Mouse (Mus musculus) lung, adult 18-20 months (tissue): ENCODE results near the gene Syt16.

Source experiments
- DNase-seq, 2 experiments: peaks; one replicate each; pipeline ENCODE4 v3.0.0; 2022; ENCODE audit warnings: mixed read lengths in 2 of 2

Gene Syt16

DNA sequence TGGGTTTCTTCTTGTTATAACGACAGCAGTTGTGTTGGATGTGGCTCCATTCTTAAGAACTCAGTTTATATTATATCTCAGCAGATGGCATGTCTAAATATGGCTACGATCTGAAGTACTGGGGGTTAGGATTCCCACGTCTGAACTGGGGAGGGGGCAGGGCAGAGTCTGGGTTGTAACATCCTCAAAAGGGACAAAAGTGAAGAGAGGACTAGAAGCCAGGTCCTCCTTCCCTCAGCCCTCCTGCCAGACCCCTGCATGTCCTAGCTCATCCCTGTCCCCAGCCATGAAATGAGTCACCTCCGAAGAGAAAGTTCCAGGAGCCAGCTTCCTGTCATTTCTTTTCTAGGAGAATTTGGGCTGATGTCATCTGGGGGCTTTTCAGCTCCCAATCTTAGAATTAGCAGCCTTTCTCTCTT lies 111.2 kb downstream of the Syt16 start:
- DNase-seq = no peak

DNA sequence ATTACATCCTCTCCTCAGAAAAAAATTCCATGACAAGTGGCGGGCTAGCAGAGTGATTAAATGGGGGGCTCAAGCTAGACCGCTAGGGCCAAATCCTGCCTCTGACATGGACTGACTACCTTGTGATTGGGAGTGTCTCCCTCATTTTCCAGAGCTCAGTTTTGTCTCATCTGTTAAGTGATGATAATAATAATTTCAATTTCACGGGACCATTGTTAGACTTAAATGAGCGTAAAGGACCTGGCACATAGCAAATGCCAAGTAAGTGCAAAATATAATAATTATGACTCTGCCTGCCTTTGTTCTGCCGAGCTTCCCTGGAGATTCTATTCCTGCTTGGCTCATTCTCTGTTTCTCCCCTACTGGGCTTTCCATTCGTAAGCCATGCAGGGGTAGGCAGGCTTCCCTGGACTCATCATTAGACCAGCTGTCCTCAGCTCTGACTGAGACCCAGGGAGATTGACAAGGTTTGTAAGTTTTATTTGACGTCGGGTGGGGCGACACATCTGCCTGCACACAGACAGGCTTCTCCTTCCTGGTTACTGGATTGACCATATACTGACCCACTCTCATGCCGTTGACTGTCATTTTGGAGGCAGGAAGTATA lies 112.1 kb downstream of the Syt16 start:
- DNase-seq = no peak

DNA sequence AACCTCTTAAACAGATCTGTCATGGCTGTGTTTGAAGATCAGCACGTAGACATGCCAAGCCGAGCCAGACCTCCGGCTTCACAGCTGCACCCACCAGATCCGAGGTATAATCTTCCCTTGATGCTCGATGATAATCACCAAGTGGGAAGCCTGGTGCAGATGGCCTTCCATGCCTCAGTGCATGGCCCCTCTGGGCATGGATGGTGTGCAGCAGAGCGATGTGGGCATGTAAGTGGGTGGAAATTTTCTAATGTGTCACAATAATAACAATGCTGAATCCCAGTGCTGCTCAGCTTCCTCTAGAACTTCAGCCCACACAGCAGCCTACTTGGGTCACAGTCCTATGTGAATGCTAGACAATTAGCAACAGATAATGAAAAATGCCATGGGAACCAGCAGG lies 119.4 kb downstream of the Syt16 start:
- no peak for DNase-seq

DNA sequence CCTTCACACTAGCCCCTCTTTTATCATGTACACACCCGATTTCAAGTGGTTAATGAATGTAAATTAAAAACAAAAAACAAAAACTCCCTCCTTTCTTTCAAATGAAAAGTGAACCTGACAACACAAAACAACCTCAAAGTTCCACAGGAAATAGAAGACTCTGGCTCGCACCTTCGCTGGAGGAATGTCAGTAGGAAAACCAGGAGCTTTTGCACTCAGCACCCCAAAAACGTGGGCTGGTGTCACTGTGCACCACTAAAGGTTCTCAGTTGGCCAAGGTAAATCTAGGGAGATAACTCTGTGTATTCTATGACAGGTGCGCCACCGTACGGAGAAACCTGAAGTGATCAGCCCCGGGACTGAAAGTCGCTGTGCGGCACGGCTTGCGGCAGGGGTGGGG lies 128.3 kb downstream of the Syt16 start:
- peak in 1 of 2 experiments; percentile 2 for DNase-seq

DNA sequence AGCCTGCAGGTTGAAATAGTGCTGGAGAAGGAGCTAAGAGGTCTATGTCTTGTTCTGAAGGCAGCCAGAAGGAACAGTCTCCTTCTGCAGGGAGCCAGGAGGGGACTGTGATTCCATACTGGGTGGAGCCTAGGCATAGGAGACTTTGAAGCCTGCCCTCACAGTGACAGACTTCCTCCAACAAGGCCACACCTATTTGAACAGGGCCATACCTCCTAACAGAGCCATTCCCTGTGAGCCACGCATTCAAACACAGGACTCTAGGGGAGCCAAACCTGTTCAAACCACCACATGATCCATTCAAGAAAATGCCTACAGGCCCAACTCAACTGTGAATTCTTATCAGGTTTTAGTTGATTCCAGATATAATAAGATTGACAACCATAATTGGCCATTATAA lies 130.8 kb downstream of the Syt16 start:
- DNase-seq = no peak

DNA sequence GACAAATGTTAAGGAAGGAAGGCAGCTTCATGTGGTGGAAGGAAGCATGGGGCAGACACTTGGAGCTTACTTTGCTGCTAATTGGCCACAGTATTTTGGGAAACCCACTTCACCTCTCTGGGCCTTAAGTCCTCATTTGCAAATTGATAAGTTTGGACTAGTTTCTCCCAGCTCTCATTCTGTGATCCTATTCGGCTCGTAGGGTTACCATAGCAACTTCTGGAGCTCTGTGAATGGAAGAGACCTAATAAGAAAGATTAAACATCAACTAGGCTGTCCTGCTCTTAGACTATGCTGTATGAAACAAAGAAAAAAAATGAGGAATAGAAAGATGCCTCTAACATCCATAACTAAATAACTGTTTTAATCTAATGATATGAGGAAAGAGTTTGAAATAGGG lies 134.3 kb downstream of the Syt16 start:
- DNase-seq = no peak

DNA sequence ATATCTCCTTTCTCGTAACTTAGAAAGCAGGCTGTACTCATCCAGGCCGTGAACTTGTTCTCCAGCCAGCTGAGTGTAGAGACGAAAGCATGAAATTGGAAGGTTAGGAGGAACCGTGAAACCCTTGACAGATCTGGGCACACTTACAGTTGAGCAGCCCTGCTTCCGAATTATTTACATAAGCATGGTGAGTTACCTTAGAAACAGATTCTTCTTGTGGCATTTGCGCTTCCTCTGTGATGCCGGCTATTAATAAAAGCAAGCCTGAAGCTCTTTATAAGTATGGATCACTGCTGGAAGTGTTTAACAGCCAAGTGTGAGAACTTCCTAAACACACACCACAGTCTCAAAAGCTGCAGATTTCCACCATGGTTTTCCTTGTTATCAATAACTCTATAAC lies 144.7 kb downstream of the Syt16 start:
- no peak for DNase-seq

DNA sequence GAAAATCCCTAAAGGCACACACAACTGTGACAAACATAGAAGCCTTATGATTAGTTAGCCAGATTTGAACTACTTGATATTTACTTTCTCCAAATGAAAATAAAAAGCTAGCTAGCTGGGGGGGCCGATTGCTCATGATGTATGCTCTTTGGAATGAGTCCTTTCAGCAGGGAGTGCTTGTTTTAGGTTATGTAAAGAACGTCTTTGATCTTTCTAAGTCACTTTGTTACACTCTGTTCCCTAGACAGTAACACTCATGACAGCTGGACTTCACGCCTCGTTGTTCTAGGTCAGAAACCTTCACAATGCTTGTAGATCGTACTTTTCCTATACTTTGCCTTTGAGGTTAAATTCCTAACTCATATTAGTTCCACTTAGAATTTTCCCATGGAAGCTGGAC lies 146.9 kb downstream of the Syt16 start:
- no peak for DNase-seq

DNA sequence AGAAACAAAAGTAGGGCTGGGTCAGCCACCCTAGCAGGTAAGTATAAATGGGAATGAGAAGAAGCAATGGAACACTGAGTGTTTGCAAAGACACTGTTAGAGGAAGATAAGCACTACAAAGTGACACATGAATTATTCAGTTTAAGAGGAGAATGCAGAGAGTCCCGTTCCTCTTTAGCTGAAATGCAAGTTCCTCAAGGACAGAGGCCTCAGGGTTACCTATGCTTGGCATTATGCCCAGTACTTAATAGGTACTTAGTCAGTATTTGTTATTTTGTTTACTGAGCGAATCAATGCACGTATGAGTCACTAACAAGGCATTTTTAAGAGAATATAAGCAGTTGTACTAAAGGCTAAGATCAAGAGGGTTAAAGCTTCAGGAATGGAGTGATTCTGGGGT lies 163.3 kb downstream of the Syt16 start:
- no peak for DNase-seq

DNA sequence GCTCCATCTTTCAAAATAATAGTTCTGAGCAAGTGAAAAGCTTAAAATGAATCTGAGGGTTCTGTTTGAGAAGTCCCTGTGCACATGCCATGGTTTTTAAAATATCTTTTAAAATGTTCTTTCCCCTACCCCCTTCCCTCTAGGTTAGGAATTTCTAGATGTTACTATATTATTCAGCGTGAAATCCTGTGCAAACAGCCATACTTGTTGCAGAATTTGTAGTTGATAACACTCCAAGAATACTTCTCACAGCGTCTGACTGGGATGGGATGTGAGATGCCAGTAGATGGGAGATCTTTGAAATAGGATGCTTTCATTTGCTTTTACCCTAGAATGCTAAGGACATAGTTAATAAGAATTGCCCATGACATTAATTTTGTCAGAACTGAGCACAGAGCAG lies 165.6 kb downstream of the Syt16 start:
- DNase-seq = no peak

DNA sequence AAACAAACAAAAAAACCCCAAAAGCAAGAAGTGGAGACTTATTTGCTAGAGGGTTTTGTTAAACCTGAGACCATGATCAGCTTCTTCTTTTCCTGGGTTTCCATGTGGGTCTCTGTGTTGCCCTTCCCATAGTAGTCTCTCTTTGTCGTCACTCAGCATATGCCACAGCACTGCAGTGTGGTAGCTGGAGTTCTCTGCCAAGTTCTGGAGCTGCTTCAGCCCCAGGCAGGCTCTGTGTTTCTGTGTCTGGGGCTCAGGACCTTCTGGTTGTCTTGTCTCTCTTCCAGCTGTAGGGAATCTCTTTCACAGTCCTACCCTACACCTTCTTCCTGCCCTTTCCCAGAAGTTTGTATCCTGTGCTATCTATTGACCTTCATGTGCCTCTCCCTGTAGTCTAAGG lies 173.8 kb downstream of the Syt16 start:
- no peak for DNase-seq

DNA sequence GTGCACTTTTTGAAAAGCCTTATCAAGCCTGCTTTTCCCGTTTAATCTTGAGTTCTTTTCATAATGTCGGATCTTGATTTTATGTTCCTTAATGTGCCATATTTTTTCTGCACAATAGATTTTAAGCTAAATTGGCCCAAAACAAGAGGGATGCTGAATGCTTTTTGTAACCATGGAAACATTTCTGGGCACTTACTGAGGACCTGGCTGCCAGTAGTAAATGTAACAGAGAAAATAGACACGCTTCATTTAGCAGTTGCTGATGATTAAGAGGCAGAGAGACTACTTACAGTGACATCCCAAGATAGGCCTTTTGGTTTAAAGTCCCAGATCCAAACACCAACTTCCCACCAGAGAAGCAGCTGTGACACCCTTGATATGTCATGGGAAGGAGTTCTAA lies 176.4 kb downstream of the Syt16 start:
- no peak for DNase-seq

DNA sequence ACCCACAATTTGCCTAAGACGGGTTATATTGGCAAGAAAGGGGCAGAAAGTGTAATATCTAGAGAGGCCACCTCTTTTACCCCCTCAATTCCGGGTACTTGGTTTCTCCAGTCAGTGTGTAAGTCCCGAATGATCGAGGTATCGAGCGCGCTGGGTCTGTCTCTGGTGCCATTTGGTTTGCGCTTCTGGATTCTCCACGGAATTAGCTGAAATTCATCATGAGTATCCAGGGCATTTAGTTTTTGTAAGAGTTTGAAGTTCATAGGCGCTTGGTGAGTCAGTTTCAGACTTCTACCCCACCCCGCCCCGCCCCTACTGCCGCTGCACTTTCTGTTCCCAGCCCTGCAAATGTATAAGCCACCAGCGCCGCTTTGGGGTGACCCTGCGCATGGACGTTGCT lies 187.1 kb downstream of the Syt16 start:
- no peak for DNase-seq

DNA sequence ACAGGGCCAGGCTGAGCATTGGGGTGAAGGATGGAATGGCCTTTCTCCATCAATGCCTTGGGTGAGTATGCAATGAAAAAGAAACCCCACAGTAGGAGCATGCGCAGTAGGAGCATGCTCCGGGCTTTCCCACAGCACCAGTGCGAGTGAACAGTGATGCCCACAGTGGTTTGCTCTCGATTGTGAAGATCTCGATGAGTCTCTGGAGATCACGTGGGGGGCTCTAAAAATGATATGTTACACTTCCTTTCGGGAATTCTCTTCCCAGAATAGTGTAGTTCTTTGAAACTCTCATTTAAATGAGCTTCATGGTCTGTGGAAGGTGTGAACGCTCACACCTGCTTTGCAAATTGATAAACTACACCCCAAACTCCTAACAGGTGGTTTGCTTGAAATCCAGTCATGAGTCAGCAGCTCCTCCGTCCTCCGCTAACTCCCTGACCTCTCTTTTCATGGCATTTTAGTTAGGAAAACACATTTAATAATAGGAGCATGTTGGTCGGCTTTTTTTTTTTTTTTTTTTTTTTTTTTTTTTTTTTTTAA lies 190.9 kb downstream of the Syt16 start:
- no peak for DNase-seq

DNA sequence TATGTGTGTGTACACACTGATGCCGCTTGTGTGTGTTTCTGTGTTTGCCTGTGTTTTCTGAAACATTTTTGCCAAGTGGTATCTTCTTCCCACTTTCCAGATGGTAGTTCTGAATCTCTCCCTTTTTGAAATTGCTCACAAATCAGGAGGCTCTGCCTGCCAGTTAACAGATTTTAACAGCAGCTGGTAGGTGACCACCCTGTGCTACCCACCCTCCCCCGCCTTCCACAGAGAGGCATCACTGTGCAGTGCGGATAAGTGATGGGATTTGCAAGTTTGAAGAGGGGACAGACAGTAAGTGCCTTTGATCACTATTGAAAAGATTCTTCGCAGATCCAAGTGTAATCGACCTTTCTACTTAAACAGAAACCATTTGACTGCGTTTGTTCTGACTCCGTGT lies 191.4 kb downstream of the Syt16 start:
- DNase-seq = no peak

DNA sequence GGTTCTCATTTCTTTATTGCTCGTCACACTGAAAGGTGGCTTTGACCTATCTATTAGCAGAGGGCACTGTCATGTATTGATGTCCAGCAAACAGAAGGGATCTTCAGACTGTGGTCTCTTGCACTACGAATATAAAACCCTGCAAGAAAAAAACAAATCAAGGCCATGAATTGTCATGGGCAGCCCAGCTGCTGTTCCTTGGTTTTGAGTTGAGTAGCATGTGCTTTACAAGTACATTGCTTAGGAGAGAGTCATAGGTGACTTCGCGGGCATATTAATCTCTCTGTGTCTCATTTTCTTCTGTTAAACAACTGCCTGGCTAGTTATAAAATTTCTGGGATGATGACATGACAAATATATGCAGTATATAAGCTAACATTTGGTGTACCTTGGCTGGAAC lies 192.4 kb downstream of the Syt16 start:
- no peak for DNase-seq

DNA sequence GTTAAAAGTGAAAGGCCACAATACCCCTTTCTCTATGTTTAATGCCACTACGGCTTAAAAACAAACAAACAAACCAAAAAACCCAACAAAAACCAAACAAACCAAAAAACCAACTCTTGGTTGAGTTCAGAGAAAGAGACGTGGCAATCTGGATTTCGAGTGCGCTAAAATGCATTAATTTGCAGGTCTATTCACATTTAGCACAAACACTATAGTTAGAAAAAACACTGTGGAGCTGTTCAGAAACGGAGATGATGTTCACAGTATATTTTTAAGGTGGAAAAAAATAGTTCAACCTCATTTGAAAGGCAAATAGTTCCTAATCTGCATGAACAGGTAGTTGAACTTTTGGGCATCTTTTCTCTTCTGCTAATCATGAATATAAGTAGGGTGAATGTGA lies 192.8 kb downstream of the Syt16 start:
- no peak for DNase-seq

DNA sequence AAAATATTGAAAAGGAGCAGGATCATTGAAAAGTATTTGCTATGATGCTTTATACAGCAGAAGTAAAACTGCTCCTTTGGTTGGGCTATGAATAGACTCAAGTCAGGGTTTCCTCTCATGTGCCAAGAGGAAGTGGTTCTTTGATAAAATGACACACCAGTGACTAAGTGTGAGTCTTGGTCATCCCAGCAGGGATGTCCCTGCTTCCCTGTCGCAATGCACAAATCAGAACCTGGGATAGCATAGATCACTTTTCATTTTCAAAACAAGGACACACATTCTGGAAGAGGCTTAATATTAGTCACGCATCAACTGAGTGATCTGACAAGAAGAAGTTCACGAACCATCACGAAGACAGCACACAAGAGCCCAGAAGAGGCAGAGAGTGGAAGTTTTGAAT lies 195.1 kb downstream of the Syt16 start:
- DNase-seq = no peak

DNA sequence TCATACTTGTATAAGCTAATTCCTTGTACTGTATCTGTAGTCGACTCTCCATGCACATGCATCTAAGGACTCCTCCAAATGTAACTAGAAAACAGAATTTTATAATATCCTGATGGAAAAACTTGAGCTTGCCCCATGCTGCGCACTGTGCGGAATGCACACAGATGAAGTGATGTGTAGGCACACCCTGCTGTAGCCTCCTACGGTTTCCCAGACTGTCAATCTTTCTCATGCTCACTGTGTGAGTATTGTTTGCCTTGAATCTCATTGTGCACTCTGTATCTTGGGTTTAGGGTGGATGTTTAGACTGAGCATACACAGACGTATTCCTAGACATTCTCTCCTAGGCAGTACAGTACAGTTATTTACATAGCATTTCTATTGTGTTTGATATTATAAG lies 203.9 kb downstream of the Syt16 start:
- DNase-seq = no peak

DNA sequence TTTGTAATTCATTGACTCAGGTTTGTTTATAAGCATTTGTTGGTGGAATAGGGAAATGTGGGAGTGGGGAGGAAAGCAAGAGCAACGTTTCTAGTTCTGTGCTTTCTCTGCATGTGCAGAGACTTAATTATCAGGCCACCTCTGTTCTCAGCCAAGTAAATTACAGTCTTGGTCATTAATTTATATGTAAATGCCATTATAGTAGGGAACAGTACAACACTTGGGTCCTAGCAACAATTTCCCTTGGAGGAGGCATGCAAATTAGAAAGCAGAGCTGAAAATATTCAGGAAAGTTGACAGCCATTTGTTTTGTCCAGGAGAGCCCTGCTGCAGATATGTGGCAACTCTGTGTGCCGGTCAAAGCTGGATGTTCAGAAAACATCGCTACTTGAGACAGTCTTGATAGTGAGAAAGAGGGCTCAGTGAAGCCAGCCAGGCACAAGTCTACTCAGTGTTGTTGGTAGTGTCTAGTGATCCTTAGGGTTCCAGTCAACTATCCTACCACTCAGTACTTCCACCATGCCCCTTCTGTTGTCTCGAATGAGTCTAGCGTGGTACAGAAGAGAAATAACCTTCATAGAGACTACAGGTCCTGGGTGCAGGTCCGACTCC lies 205.1 kb downstream of the Syt16 start:
- DNase-seq = no peak

DNA sequence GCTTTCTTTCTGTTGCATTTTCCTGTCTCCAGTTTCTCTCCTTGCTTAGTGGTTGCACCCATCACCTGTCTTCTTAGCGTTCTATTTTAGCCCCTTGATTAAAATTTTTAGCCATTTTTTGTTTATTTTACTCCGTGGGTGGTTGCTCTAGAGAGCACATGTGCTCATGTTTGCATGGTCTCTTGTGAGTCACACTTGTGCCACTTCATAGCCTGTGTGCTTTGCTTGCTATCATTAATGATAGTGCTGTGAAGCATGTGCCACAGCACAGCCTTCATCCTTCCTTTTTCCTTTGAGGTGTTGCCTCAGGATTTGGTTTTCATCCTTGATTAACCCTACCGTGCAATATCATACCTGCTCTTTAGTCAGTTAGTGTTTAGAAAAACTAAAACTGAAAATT lies 214.7 kb downstream of the Syt16 start:
- DNase-seq = no peak

DNA sequence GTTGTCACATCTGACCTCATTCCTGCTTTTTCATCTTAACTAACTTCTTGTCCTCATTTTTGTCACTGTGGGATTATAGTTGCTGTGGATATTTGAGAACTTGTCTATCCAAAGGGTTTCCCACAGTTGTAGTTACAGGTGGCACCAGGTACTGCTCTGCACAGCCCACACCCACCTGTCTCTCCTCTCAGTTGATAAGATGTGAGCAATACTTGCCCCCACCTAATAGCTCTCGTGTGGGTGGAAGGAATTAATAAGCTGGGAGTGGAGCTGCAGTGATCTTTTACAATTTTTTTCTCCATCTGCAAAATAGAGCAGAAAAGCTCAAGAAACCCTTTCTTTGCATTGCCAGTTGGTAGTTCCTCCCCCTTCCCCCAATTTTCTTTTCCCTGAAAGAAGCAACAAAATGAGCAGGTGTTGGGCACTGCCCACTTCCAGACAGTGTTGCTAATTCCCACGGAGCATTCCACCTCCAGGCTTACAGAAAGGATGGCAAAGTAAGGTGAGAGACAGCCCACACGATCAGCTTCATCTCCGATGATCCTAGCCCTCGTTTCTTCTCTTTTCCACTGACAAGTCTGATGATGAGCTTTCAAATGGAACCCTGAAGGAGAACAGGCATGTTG lies 218.8 kb downstream of the Syt16 start:
- DNase-seq = no peak

DNA sequence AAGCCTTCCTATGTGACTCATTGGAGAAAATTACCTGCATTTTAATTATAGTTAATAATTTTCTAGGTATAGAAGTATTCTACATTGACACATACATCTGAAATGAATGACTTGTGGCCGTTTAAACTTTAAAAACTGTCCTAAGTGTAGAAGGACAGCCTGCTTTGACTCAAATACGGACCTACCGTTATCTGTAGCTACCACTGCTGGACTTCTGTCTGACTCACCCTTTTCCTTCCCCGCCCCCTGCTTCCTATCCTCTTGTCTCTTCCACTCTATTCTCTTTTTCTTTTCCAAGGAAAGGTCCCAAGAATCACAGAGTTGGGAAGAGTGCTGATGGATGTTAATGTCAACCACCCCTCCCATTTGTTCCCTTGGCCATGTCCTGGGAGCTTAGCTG lies 222.4 kb downstream of the Syt16 start:
- DNase-seq = no peak

DNA sequence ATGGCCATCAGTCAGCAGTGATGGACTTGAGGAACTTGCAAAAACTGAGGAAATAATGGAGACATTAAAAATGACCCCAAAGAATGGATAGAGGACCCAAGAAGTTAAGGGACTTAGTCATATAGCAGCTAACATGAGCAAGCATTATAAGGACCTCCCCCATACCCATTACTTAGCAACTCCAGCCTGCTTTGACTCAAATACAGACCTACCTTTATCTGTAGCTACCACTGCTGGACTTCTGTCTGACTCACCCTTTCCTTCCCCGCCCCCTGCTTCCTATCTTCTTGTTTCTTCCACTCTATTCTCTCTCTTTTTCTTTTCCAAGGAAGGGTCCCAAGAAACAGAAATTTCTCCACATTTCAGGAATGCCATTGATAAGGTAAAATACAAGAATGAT lies 223.2 kb downstream of the Syt16 start:
- no peak for DNase-seq

DNA sequence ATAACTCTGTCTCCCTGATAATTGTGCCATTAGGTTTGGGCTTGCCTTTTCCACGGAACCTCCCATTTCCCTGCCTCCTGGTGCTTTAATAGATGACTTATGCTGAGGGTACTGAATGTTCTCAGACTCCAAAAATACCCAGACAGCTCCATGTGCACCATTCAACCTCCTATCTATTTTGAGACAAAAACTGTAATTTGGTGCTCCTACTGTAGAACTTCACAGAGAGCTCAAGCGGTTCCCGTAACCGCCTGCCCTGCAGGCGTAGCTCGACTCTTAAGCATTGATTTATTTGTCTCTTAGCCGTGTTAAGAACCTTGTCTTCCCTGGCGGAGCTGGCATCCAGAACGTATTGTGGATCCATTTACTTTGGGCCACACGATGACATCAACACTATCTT lies 233.3 kb downstream of the Syt16 start:
- DNase-seq = no peak
